Comparison of ENCODE assay signal across 8 mouse cellular contexts in the genomic region with DNA sequence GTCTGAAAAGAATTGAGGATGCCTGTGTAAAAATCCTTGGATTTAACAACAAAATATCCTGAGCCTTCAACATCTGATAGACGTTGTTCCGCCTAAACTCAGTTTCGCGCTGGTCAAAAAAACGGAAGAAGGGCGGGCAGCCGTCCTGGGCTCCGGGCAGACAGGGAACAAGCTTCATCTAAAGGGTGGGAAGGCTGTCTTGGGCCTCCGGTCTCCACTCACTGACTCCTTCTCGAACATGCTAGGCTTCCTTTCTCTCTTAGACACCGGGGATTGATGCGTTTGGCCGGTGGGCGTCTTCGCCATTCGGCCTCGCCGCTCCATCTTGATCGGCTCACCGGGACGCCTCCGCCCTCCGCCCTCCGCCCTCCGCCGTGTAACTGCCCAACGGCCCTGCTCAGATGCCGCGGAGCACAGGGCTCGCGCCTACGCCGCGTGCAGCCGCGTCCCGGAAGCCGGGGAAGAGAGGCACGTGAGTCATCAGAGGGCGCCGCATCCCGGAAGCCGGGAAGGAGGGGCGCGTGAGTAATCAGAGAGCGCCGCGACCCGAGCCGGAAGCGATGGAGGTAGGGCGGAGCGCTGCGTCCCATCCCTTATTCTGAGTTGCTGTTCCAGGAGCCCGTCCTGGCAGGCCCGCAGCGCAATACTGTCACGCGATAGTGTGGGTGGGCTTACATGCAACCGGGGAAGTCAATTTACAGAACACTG. TPM values are rescaled to one million over a fixed set of nuclear protein-coding genes. Genes with fewer than 3 reads are reported as not detected.
DNase-seq lines count a peak whose midpoint lies in the region; ATAC-seq and TF ChIP-seq lines count a peak whose summit lies in the region.
"Not testable (repeated sequence)": the region's sequence is repeated elsewhere in the genome, so short reads cannot be mapped to it uniquely, and the experiment has no call there.

A gene (plus strand): TSS at position 471 of the 708 bp plus-strand sequence.

- DNase-seq in Patski (ENCODE audit: low read depth, low spot score); hindbrain, embryonic 14.5 days (ENCODE audit: low spot score); kidney, postnatal 0 days (ENCODE audit: low spot score); liver, postnatal 0 days; midbrain, embryonic 14.5 days: not testable (repeated sequence)

- peak; percentile 94 for ATAC-seq in Patski
- ATAC-seq in erythroblast, adult 5-6 weeks (replicated peaks; ENCODE audit: low FRiP score, poor library complexity, severe bottlenecking): peak; percentile 94
- peak; percentile 96 for ATAC-seq in heart, embryonic 11.5 days (replicated peaks; ENCODE audit: insufficient number of reproducible peaks, low FRiP score, low TSS enrichment)
- ATAC-seq in hindbrain, embryonic 14.5 days (ENCODE audit: low FRiP score): peak; percentile 98
- peak; percentile 99 for ATAC-seq in kidney, postnatal 0 days (replicated peaks; ENCODE audit: low FRiP score, low read depth)
- peak; percentile 97 for ATAC-seq in liver, postnatal 0 days
- peak; percentile 98 for ATAC-seq in midbrain, embryonic 14.5 days (ENCODE audit: low FRiP score, low TSS enrichment)
- peak; percentile 98 for ATAC-seq in stomach, embryonic 15.5 days (ENCODE audit: insufficient read depth, low FRiP score, low read depth)

- not testable (repeated sequence) for TF ChIP-seq CTCF in Patski (IDR thresholded peaks at IDR 0.05); kidney, postnatal 0 days (IDR thresholded peaks at IDR 0.05; ENCODE audit: low read depth); liver, postnatal 0 days (IDR thresholded peaks at IDR 0.05; ENCODE audit: low read depth)

- POLR2A ChIA-PET in Patski (lab: Charles Lee): not testable (repeated sequence)

- WGBS in heart, embryonic 11.5 days (ENCODE audit: insufficient replicate concordance): no CpG with 5 or more reads among the region's 60 CpGs
- WGBS in hindbrain, embryonic 14.5 days: no CpG with 5 or more reads among the region's 60 CpGs
- WGBS in kidney, postnatal 0 days: no CpG with 5 or more reads among the region's 60 CpGs
- no CpG with 5 or more reads among the region's 60 CpGs for WGBS in liver, postnatal 0 days (ENCODE audit: insufficient replicate concordance)
- WGBS in midbrain, embryonic 14.5 days: no CpG with 5 or more reads among the region's 60 CpGs
- WGBS in stomach, embryonic 15.5 days: no CpG with 5 or more reads among the region's 60 CpGs

- not testable (repeated sequence) for H3K9me3 ChIP-seq in heart, embryonic 11.5 days (replicated peaks; ENCODE audit: control insufficient read depth, low read length); hindbrain, embryonic 14.5 days (ENCODE audit: control insufficient read depth, low read length); kidney, postnatal 0 days (replicated peaks; ENCODE audit: low read length); liver, postnatal 0 days (ENCODE audit: low read length); midbrain, embryonic 14.5 days (ENCODE audit: control insufficient read depth, low read length); stomach, embryonic 15.5 days

- in situ Hi-C loops in Patski (cut with MboI; ENCODE audit: low pct_unique_long_range_greater_than_20kb): not testable (repeated sequence)

- not testable (repeated sequence) for H3K36me3 ChIP-seq in heart, embryonic 11.5 days (ENCODE audit: control insufficient read depth, insufficient read depth, low read length); hindbrain, embryonic 14.5 days (replicated peaks; ENCODE audit: control insufficient read depth, insufficient read depth); kidney, postnatal 0 days (ENCODE audit: insufficient read depth, low read length); liver, postnatal 0 days (replicated peaks; ENCODE audit: insufficient read depth, low read length); midbrain, embryonic 14.5 days (ENCODE audit: control insufficient read depth, insufficient read depth, low read length); stomach, embryonic 15.5 days

- H3K4me2 ChIP-seq in heart, embryonic 11.5 days; hindbrain, embryonic 14.5 days (replicated peaks); kidney, postnatal 0 days (ENCODE audit: low read length); liver, postnatal 0 days (ENCODE audit: low read depth, low read length); midbrain, embryonic 14.5 days (ENCODE audit: low read length); stomach, embryonic 15.5 days: not testable (repeated sequence)

- not testable (repeated sequence) for H3K27me3 ChIP-seq in Patski; heart, embryonic 11.5 days (ENCODE audit: control insufficient read depth, insufficient read depth, low read length); hindbrain, embryonic 14.5 days (ENCODE audit: control insufficient read depth, insufficient read depth, low read length); kidney, postnatal 0 days (ENCODE audit: insufficient read depth, low read length); liver, postnatal 0 days (ENCODE audit: insufficient read depth, low read length); midbrain, embryonic 14.5 days (ENCODE audit: control insufficient read depth, insufficient read depth, low read length); stomach, embryonic 15.5 days (replicated peaks)

- not testable (repeated sequence) for H3K27ac ChIP-seq in heart, embryonic 11.5 days (ENCODE audit: low read depth, low read length); hindbrain, embryonic 14.5 days; kidney, postnatal 0 days; liver, postnatal 0 days (ENCODE audit: low read depth); midbrain, embryonic 14.5 days (replicated peaks; ENCODE audit: low read depth, low read length); stomach, embryonic 15.5 days

- not testable (repeated sequence) for TF ChIP-seq EP300 in liver, postnatal 0 days (IDR thresholded peaks at IDR 0.05; ENCODE audit: low read depth)

- not testable (repeated sequence) for H3K4me3 ChIP-seq in heart, embryonic 11.5 days (ENCODE audit: low read depth, low read length); hindbrain, embryonic 14.5 days (replicated peaks; ENCODE audit: low read length); kidney, postnatal 0 days (replicated peaks; ENCODE audit: low read depth, low read length); liver, postnatal 0 days (ENCODE audit: low read depth, low read length); midbrain, embryonic 14.5 days (replicated peaks; ENCODE audit: low read depth, low read length); stomach, embryonic 15.5 days (replicated peaks)

- CTCF ChIA-PET in Patski (lab: Charles Lee): not testable (repeated sequence)

- not testable (repeated sequence) for H3K4me1 ChIP-seq in heart, embryonic 11.5 days (ENCODE audit: control insufficient read depth, insufficient read depth, low read length); hindbrain, embryonic 14.5 days (replicated peaks; ENCODE audit: control insufficient read depth, insufficient read depth, low read length); kidney, postnatal 0 days (replicated peaks; ENCODE audit: insufficient read depth, low read length); liver, postnatal 0 days (ENCODE audit: insufficient read depth); midbrain, embryonic 14.5 days (ENCODE audit: control insufficient read depth, insufficient read depth, low read length); stomach, embryonic 15.5 days

- H3K9ac ChIP-seq in heart, embryonic 11.5 days (ENCODE audit: low read depth, low read length); hindbrain, embryonic 14.5 days; kidney, postnatal 0 days (ENCODE audit: low read depth, low read length); liver, postnatal 0 days (replicated peaks); midbrain, embryonic 14.5 days (replicated peaks; ENCODE audit: low read length); stomach, embryonic 15.5 days: not testable (repeated sequence)

RNA-seq across cellular contexts. Expression of the gene that starts here (rescaled TPM):
- polyA plus RNA-seq in Patski (2021): 4.1 TPM
- total RNA-seq in erythroblast, adult 5-6 weeks (2015; ENCODE audit: low replicate concordance): not detected in 2 replicates
- total RNA-seq in erythroblast, adult 5-6 weeks (2017; ENCODE audit: low replicate concordance): 2.1 and 6.7 TPM in 2 replicates
- 3.6 and 4.1 TPM in 2 replicates for polyA plus RNA-seq in heart, embryonic 11.5 days (2014; fragmentation: Nextera tagmentation; extraction: Ambion mirVana)
- 4.3 and 4.6 TPM in 2 replicates for polyA plus RNA-seq in hindbrain, embryonic 14.5 days (2014; fragmentation: Nextera tagmentation; extraction: Ambion mirVana)
- polyA plus RNA-seq in kidney, postnatal 0 days (2015; fragmentation: Nextera tagmentation; extraction: Ambion mirVana): 8.9 and 10.3 TPM in 2 replicates
- 2.7 and 3.7 TPM in 2 replicates for polyA plus RNA-seq in liver, postnatal 0 days (2015; fragmentation: Nextera tagmentation; extraction: Ambion mirVana)
- polyA plus RNA-seq in midbrain, embryonic 14.5 days (2014; fragmentation: Nextera tagmentation; extraction: Ambion mirVana): 5.3 and 8.1 TPM in 2 replicates
- polyA plus RNA-seq in stomach, embryonic 15.5 days (2015; fragmentation: Nextera tagmentation; extraction: Ambion mirVana): 7.2 and 8.3 TPM in 2 replicates
